Mouse (Mus musculus) heart, embryonic 12.5 days (tissue): ENCODE measurements around the gene B4galt5. TPM values are rescaled to one million over a fixed set of nuclear protein-coding genes. Genes with fewer than 3 reads are reported as not detected.
A peak's percentile ranks its signal among the peaks of the same experiment; 100 is the strongest.

ENCODE experiments used
- ATAC-seq: fragments of 200-750 bp; cut with Nextera tagmentation; 2 replicates; pipeline ENCODE4 v1.8.0; 2017; ENCODE audit warnings: moderate TSS enrichment, moderate library complexity; ENCODE audit not compliant: insufficient number of reproducible peaks, low FRiP score
- H3K27ac ChIP-seq: fragments of 300-500 bp; sonication (generic); 2 replicates; pipeline ENCODE4 v1.5.1; 2016; ENCODE audit warnings: mild to moderate bottlenecking, moderate library complexity; ENCODE audit not compliant: poor library complexity, severe bottlenecking
- H3K27me3 ChIP-seq: fragments of 300-500 bp; sonication (generic); replicated peaks from 2 replicates; pipeline ENCODE4 v1.6.1; 2016; ENCODE audit warnings: mild to moderate bottlenecking, moderate library complexity
- H3K36me3 ChIP-seq: fragments of 300-500 bp; sonication (generic); 2 replicates; pipeline ENCODE4 v1.6.1; 2016; ENCODE audit warnings: mild to moderate bottlenecking, moderate library complexity
- H3K4me1 ChIP-seq: fragments of 300-500 bp; sonication (generic); replicated peaks from 2 replicates; pipeline ENCODE4 v1.6.1; 2016; ENCODE audit warnings: mild to moderate bottlenecking
- H3K4me2 ChIP-seq: fragments of 300-500 bp; sonication (generic); 2 replicates; pipeline ENCODE4 v1.6.1; 2016; ENCODE audit warnings: mild to moderate bottlenecking, moderate library complexity
- H3K4me3 ChIP-seq: fragments of 300-500 bp; sonication (generic); 2 replicates; pipeline ENCODE4 v1.5.1; 2016; ENCODE audit warnings: mild to moderate bottlenecking
- H3K9ac ChIP-seq: fragments of 300-500 bp; sonication (generic); 2 replicates; pipeline ENCODE4 v1.6.1; 2016; ENCODE audit warnings: mild to moderate bottlenecking, moderate library complexity
- H3K9me3 ChIP-seq: fragments of 300-500 bp; sonication (generic); replicated peaks from 2 replicates; pipeline ENCODE4 v1.6.1; 2016; ENCODE audit warnings: mild to moderate bottlenecking, moderate library complexity
- WGBS: fragments of 180-500 bp; shearing (Covaris S2); methylation state at CpG from one replicate; pipeline ENCODE4 v1.1.7; 2016; 5-methylcytosine and 5-hydroxymethylcytosine counted together
- polyA plus RNA-seq: library from polyadenylated mRNA; unstranded; fragments of >200 nt; fragmentation: Nextera tagmentation; extraction: Ambion mirVana; gene quantifications from 2 replicates; pipeline ENCODE4 v1.2.1, GENCODE M21; 2016

The B4galt5 gene
- polyA plus RNA-seq, 1 experiment from 2014 or later = 14.9 TPM

- peaks cover 22% of the 10 kb centered on the region for H3K4me1 ChIP-seq
- H3K36me3 ChIP-seq = no peaks in the 10 kb centered on the region
- 42% methylated on average over 8 of the region's 8 CpGs for WGBS
- no peaks in the 10 kb centered on the region for H3K27me3 ChIP-seq
- no peaks in the 10 kb centered on the region for H3K9me3 ChIP-seq
- H3K27ac ChIP-seq = peak overlapping the region; percentile 40; the same call in 1 of the 2 replicates
- H3K9ac ChIP-seq = no peak overlapping the region
- H3K4me3 ChIP-seq = peak overlapping the region; percentile 4; the same call in 1 of the 2 replicates
- peak overlapping the region; percentile 26; the same call in 1 of the 2 replicates for H3K4me2 ChIP-seq
- ATAC-seq = no peak; the same call in 1 of the 2 replicates
Observed at GRCm38 (mm10) chr2:167376160-167376564, 27.2 kb upstream of the B4galt5 start.

- no peaks in the 10 kb centered on the region for H3K9me3 ChIP-seq
- peaks cover 22% of the 10 kb centered on the region for H3K4me1 ChIP-seq
- H3K9ac ChIP-seq = no peak overlapping the region
- H3K4me2 ChIP-seq = peak overlapping the region; percentile 26; the same call in 1 of the 2 replicates
- WGBS = 89% methylated on average over 5 of the region's 5 CpGs
- no peak overlapping the region for H3K4me3 ChIP-seq
- peak overlapping the region; percentile 40; the same call in 1 of the 2 replicates for H3K27ac ChIP-seq
- no peaks in the 10 kb centered on the region for H3K36me3 ChIP-seq
- no peaks in the 10 kb centered on the region for H3K27me3 ChIP-seq
- no peak for ATAC-seq
Observed at GRCm38 (mm10) chr2:167375688-167376087, 26.7 kb upstream of the B4galt5 start.

- H3K27ac ChIP-seq = no peak overlapping the region
- no peak overlapping the region for H3K9ac ChIP-seq
- WGBS = 76% methylated on average over 9 of the region's 9 CpGs
- no peak for ATAC-seq
- no peak overlapping the region for H3K4me3 ChIP-seq
- H3K4me1 ChIP-seq = peaks cover 22% of the 10 kb centered on the region
- H3K4me2 ChIP-seq = no peak overlapping the region
- H3K9me3 ChIP-seq = no peaks in the 10 kb centered on the region
- H3K27me3 ChIP-seq = no peaks in the 10 kb centered on the region
- H3K36me3 ChIP-seq = no peaks in the 10 kb centered on the region
Observed at GRCm38 (mm10) chr2:167375135-167375534, 26.2 kb upstream of the B4galt5 start.

DNA sequence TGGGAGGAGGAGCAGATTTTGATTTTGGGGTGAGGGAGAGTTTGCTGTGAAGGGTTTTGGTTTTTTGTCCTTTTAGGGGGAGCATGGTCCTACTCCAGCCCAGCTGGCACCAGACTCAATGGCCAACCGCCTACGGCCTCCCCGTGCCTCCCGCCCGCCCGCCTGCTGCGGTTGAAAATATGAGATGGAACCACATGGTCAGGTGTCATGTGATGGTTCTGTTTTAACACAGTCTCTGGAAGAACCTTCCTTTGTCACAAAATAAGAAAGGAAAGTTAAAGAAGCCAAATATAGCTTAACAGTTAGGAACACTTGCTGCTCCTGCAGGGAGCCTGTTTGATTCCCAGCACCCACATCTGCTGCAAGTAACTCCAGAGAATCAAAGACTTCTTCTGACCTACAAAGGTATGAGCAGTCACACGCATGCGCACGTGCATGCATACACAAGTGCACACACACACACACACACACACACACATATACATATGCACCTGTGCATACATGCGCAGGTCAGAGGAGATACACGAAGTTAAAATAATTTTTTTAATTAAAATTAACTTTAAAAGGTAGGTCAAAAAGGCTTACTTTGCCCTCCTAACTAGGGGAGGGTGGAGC lies 25.3 kb upstream of the B4galt5 start:
- no peak overlapping the region for H3K9ac ChIP-seq
- H3K9me3 ChIP-seq = no peaks in the 10 kb centered on the region
- H3K4me1 ChIP-seq = peaks cover 22% of the 10 kb centered on the region
- ATAC-seq = no peak
- H3K27ac ChIP-seq = no peak overlapping the region
- no peaks in the 10 kb centered on the region for H3K36me3 ChIP-seq
- H3K27me3 ChIP-seq = no peaks in the 10 kb centered on the region
- H3K4me3 ChIP-seq = no peak overlapping the region
- WGBS = 94% methylated on average over 12 of the region's 12 CpGs
- no peak overlapping the region for H3K4me2 ChIP-seq

GRCm38 (mm10) chr2:167373266-167373665 lies 24.3 kb upstream of the B4galt5 start:
- no peak for ATAC-seq
- Histone ChIP-seq H3K4me2 (no peak overlapping the region), H3K4me3 (no peak overlapping the region), H3K4me1 (peaks cover 18% of the 10 kb centered on the region), H3K36me3 (no peaks in the 10 kb centered on the region), H3K9ac (no peak overlapping the region), H3K9me3 (no peaks in the 10 kb centered on the region), H3K27ac (no peak overlapping the region), H3K27me3 (no peaks in the 10 kb centered on the region)
- 59% methylated on average over 5 of the region's 5 CpGs for WGBS

GRCm38 (mm10) chr2:167371506-167371905 lies 22.5 kb upstream of the B4galt5 start:
- Histone ChIP-seq H3K27me3 (no peaks in the 10 kb centered on the region), H3K4me1 (peaks cover 23% of the 10 kb centered on the region), H3K27ac (no peak overlapping the region), H3K9me3 (no peaks in the 10 kb centered on the region), H3K36me3 (no peaks in the 10 kb centered on the region), H3K4me3 (no peak overlapping the region), H3K4me2 (no peak overlapping the region), H3K9ac (no peak overlapping the region)
- 86% methylated on average over 2 of the region's 2 CpGs for WGBS
- no peak for ATAC-seq

GRCm38 (mm10) chr2:167368328-167368727 lies 19.3 kb upstream of the B4galt5 start:
- H3K4me3 ChIP-seq = no peak overlapping the region
- peaks cover 5% of the 10 kb centered on the region; the same call in 1 of the 2 replicates for H3K9me3 ChIP-seq
- H3K27me3 ChIP-seq = 0 out of 2 replicates have a peak, but pooled peaks cover 3% of the 10 kb centered on the region
- no peaks in the 10 kb centered on the region for H3K36me3 ChIP-seq
- H3K9ac ChIP-seq = no peak overlapping the region
- 66% methylated on average over 7 of the region's 9 CpGs for WGBS
- H3K27ac ChIP-seq = no peak overlapping the region
- no peak overlapping the region for H3K4me2 ChIP-seq
- H3K4me1 ChIP-seq = peaks cover 16% of the 10 kb centered on the region
- no peak for ATAC-seq

DNA sequence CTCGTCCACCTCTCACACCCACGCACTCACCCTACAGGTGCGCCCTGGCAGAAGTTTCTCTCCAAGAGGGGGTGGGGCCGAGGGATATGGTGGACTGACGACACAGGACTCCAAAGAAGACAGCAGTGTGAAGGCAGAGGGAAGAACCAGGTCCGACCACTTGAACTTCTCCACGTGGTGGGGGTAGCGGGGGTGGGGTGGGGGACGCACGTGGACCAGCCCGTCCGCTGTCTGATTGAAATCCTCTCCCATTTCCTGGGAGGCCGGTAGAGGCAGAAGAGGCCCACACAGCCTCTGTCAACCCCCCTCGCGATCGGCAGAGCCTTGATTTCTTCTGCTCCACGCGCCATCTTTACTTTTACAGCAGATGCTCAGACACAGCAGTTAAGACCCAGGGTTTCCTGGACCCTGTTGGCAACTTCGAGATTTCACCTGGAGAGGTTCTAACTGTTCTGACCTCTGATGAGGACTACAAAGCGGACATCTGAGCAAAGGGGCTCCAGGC lies 18.8 kb upstream of the B4galt5 start:
- ATAC-seq = no peak
- no peak overlapping the region for H3K9ac ChIP-seq
- no peak overlapping the region for H3K4me3 ChIP-seq
- peak overlapping the region; percentile 37 for H3K4me2 ChIP-seq
- H3K4me1 ChIP-seq = peaks cover 11% of the 10 kb centered on the region; the same call in 1 of the 2 replicates
- WGBS = 51% methylated on average over 20 of the region's 20 CpGs
- H3K9me3 ChIP-seq = peaks cover 5% of the 10 kb centered on the region; the same call in 1 of the 2 replicates
- no peak overlapping the region for H3K27ac ChIP-seq
- H3K27me3 ChIP-seq = 0 out of 2 replicates have a peak, but pooled peaks cover 3% of the 10 kb centered on the region
- H3K36me3 ChIP-seq = no peaks in the 10 kb centered on the region

DNA sequence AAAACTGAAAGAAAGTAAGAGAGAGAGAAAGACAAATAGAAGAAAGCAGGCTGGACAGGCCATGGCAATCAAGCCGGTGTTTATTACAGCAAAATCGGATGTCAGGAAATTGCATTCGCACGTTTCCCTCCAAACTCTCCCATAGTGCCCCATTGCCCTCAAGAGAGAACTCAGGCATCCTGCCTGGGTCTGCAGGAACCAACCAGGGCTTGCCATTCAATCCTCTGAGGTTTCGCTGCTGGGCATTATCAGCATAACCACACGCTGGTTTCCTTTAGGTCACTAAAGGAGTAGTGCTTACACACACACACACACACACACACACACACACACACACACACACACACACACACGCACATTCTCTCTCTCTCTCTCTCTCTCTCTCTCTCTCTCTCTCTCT lies 18.3 kb upstream of the B4galt5 start:
- Histone ChIP-seq H3K27ac (no peak overlapping the region), H3K9ac (no peak overlapping the region), H3K4me3 (no peak overlapping the region), H3K36me3 (no peaks in the 10 kb centered on the region), H3K27me3 (0 out of 2 replicates have a peak, but pooled peaks cover 3% of the 10 kb centered on the region), H3K4me1 (peaks cover 11% of the 10 kb centered on the region; the same call in 1 of the 2 replicates), H3K9me3 (peaks cover 5% of the 10 kb centered on the region; the same call in 1 of the 2 replicates), H3K4me2 (peak overlapping the region; percentile 37)
- ATAC-seq = no peak
- WGBS = 37% methylated on average over 7 of the region's 7 CpGs

GRCm38 (mm10) chr2:167365063-167365462 lies 16.1 kb upstream of the B4galt5 start:
- Histone ChIP-seq H3K36me3 (no peaks in the 10 kb centered on the region), H3K9ac (no peak overlapping the region), H3K4me3 (no peak overlapping the region), H3K9me3 (peaks cover 5% of the 10 kb centered on the region; the same call in 1 of the 2 replicates), H3K27ac (no peak overlapping the region), H3K4me2 (no peak overlapping the region), H3K4me1 (peaks cover 11% of the 10 kb centered on the region; the same call in 1 of the 2 replicates), H3K27me3 (0 out of 2 replicates have a peak, but pooled peaks cover 3% of the 10 kb centered on the region)
- ATAC-seq = no peak
- 89% methylated on average over 2 of the region's 2 CpGs for WGBS

DNA sequence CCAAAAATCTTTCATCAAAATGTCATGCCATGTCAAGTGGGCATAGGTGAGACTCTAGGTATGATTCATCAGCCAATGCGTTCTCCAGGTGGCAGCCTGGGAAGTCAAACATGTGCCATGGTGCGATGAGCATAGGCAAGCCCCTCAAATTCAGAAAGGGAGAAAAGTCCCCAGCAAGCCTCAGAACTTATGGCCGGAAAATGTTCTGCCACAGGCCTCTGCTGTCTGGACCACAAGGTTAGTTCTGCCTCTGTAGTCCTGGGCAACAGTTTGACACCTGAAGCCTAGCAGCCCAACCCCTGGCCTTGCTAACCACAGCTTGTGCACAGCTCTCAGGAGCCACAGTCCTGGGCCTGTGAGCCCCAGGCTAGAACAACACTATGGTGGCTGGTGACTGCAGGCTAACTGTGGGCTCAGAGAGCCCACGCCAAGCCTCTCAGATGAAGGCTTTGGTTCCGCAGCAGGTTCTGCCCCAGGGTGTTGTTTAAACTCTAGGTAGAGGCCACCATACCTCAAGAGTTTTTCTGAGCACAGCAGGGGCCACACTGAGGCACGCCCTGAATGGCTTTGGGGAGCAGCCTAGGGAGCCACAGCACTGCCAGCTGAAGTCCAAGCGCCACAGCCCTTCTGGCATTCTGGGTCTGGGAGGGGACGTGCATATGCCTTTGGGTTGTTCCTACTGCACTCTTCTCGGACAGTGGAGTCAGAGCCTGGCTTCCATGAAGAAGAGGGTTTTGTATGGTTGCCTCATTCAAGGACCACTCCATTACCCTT lies 14.5 kb upstream of the B4galt5 start:
- 0 out of 2 replicates have a peak, but pooled peaks cover 3% of the 10 kb centered on the region for H3K27me3 ChIP-seq
- H3K4me2 ChIP-seq = no peak overlapping the region
- H3K27ac ChIP-seq = no peak overlapping the region
- no peak overlapping the region for H3K4me3 ChIP-seq
- peaks cover 5% of the 10 kb centered on the region; the same call in 1 of the 2 replicates for H3K9me3 ChIP-seq
- peaks cover 11% of the 10 kb centered on the region; the same call in 1 of the 2 replicates for H3K4me1 ChIP-seq
- ATAC-seq = no peak
- no peaks in the 10 kb centered on the region for H3K36me3 ChIP-seq
- H3K9ac ChIP-seq = no peak overlapping the region
- 74% methylated on average over 9 of the region's 9 CpGs for WGBS
